Mouse (Mus musculus): ENCODE measurements around the gene 3110082J24Rik.
"Not testable (repeated sequence)": the region's sequence is repeated elsewhere in the genome, so short reads cannot be mapped to it uniquely, and the experiment has no call there.

The 3110082J24Rik gene

GRCm38 (mm10) chr5:30072825-30073821 is 32.8 kb downstream of the 3110082J24Rik start, which contains the start of gene Tyms:
Gene Tyms (minus strand): TSS chr5:30073617.
- DNase-seq (ENCODE audit: low spot score in 2 of 2) = peak; percentile 49 to 74

GRCm38 (mm10) chr5:30072377-30072776 is 33.5 kb downstream of the 3110082J24Rik start:
- no peak for DNase-seq (ENCODE audit: low spot score in 2 of 2)

DNA sequence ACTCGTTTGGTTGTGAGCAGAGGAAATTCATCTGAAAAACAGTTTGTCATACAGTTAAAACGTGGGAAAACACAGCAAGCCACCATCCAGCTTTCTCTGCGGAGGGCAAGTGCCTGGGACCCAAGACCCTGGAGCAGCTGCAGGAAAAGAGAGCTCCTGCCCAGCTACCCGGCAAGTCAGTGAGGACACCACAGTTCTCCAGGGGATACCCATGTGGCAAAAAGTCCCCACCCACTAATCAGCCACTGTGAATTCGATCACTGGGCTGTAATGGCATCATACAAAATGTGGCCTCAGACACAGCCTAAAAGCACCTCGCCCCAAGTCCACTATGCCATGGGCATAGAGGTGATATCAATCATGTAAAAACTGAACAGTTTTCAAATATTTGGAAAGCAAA is 34.2 kb downstream of the 3110082J24Rik start:
- no peak for DNase-seq (ENCODE audit: low spot score in 2 of 2)

GRCm38 (mm10) chr5:30067726-30068125 is 38.2 kb downstream of the 3110082J24Rik start:
- DNase-seq (ENCODE audit: low spot score in 2 of 2) = no peak

GRCm38 (mm10) chr5:30059607-30060006 is 46.3 kb downstream of the 3110082J24Rik start:
- not testable (repeated sequence) for DNase-seq (ENCODE audit: low spot score in 2 of 2)

DNA sequence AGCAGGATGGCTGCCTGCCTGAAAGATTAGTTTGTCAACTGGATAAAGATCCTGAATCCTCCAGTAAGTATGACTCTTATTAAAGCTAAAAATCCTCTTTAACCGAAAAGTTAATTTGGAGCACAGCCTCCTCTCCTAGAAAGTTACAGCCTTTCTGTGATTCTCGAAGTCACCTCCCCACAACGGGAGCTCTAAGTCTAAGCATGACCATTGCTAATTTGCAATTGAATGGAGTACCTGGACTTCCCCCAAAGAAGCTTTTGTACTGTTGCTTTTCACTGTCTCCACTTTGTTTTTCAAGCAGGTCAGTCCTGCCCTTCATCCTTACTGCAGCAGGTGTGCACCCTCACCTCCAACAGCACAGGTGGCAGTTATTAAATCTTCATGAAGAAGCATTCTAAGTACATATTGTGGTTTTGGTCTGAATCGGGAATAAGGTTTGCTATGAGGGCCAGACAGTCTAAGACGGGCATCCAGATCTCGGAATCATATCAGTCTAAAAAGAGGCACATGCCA is 47.6 kb downstream of the 3110082J24Rik start:
- DNase-seq (ENCODE audit: low spot score in 2 of 2) = no peak
